In the genomic region with DNA sequence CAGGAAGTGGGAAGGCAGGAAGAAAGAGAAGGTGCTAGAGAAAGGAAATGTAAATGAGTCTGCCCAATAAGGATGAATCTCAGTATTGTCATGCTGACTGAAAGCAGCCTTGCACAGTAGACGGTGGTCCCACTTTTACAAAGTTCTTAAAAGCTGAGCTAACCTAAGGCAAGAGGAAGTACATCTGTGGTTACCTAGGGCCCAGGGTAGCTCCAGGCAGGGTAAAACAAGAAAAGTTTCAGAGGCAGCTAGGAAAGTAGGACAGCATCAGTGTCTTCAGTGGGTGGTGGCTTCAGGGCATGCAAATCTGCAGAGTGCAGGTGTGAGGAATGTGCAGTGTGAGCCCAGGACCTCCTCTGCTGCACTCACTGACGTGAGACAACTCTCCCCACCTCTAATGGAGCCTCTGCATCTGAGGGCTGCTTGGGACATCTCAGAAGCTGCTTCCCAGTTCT, we compare ENCODE assay signal across 11 mouse cellular contexts. TPM values are rescaled to one million over a fixed set of nuclear protein-coding genes. Genes with fewer than 3 reads are reported as not detected.
DNase-seq lines count a peak whose midpoint lies in the region; ATAC-seq lines count a peak whose summit lies in the region.
"Had no signal": no experiment of that assay in that cellular context is flagged by ENCODE, and none has a peak within 500 bp of the region (broad histone marks: within the 10 kb centered on the region; RNA-seq: fewer than 3 reads in every experiment).

No protein-coding gene starts in this region.

- peak; percentile 21 to 29 for DNase-seq in B cell, adult 2 months
- peak; percentile 48 for DNase-seq in CD4-positive, CD25-positive, alpha-beta regulatory T cell, adult 2 months (ENCODE audit: low read depth, low spot score)
- DNase-seq in left cerebral cortex, adult 11 months (ENCODE audit: low spot score), result no peak
- DNase-seq in layer of hippocampus, postnatal 10 days (ENCODE audit: low spot score in 2 of 2), result no peak
- no peak for DNase-seq in embryo, embryonic 11 days
- DNase-seq in right cerebral cortex, postnatal 14 days, result no peak
- DNase-seq: heart, postnatal 10 days; lung, adult 2 months had no signal

- H3K27ac ChIP-seq in intestine, embryonic 15.5 days, result peak overlapping the region; percentile 53
- H3K27ac ChIP-seq in midbrain, embryonic 16.5 days (ENCODE audit: low read length), result no peak overlapping the region
- H3K27ac ChIP-seq: neural tube, embryonic 13.5 days had no signal

- H3K36me3 ChIP-seq in intestine, embryonic 15.5 days, result no peaks in the 10 kb centered on the region
- no peaks in the 10 kb centered on the region for H3K36me3 ChIP-seq in midbrain, embryonic 16.5 days (ENCODE audit: control insufficient read depth, insufficient read depth, low read length)
- H3K36me3 ChIP-seq: neural tube, embryonic 13.5 days had no signal

- 35% methylated on average over 2 of the region's 2 CpGs for WGBS in intestine, embryonic 15.5 days
- 37% methylated on average over 2 of the region's 2 CpGs for WGBS in midbrain, embryonic 16.5 days

- H3K27me3 ChIP-seq in intestine, embryonic 15.5 days (replicated peaks), result no peaks in the 10 kb centered on the region
- H3K27me3 ChIP-seq in midbrain, embryonic 16.5 days (ENCODE audit: control insufficient read depth, insufficient read depth, low read depth, low read length), result no peaks in the 10 kb centered on the region
- H3K27me3 ChIP-seq: neural tube, embryonic 13.5 days had no signal

- ATAC-seq in intestine, embryonic 15.5 days, result no peak
- ATAC-seq in midbrain, embryonic 16.5 days, result peak; percentile 51; the same call in 1 of the 2 replicates

- H3K4me1 ChIP-seq in intestine, embryonic 15.5 days (replicated peaks), result 0 out of 2 replicates have a peak, but pooled peaks cover 11% of the 10 kb centered on the region
- H3K4me1 ChIP-seq in midbrain, embryonic 16.5 days (ENCODE audit: control insufficient read depth, insufficient read depth, low read length), result no peaks in the 10 kb centered on the region
- H3K4me1 ChIP-seq: neural tube, embryonic 13.5 days had no signal

- H3K9ac ChIP-seq in intestine, embryonic 15.5 days, result no peak overlapping the region
- H3K9ac ChIP-seq in midbrain, embryonic 16.5 days (ENCODE audit: low read depth, low read length), result no peak overlapping the region
- H3K9ac ChIP-seq: neural tube, embryonic 13.5 days had no signal

- H3K4me3 ChIP-seq in intestine, embryonic 15.5 days (replicated peaks), result no peak overlapping the region
- H3K4me3 ChIP-seq in midbrain, embryonic 16.5 days (ENCODE audit: low read depth, low read length), result no peak overlapping the region
- H3K4me3 ChIP-seq: neural tube, embryonic 13.5 days had no signal

- H3K4me2 ChIP-seq in intestine, embryonic 15.5 days (replicated peaks), result peak overlapping the region; percentile 10; the same call in 1 of the 2 replicates
- H3K4me2 ChIP-seq in midbrain, embryonic 16.5 days (ENCODE audit: low read length), result no peak overlapping the region
- H3K4me2 ChIP-seq: neural tube, embryonic 13.5 days had no signal

- H3K9me3 ChIP-seq in intestine, embryonic 15.5 days, result no peaks in the 10 kb centered on the region
- no peaks in the 10 kb centered on the region for H3K9me3 ChIP-seq in midbrain, embryonic 16.5 days (replicated peaks; ENCODE audit: control insufficient read depth, low read length, poor library complexity, severe bottlenecking)
- H3K9me3 ChIP-seq: neural tube, embryonic 13.5 days had no signal

RNA-seq across cellular contexts. Expression of gene Odc1, which starts 38.9 kb away (rescaled TPM):
- polyA plus RNA-seq in intestine, embryonic 15.5 days (2015; fragmentation: Nextera tagmentation; extraction: Ambion mirVana), result 203 and 216 TPM in 2 replicates
- 113 and 132 TPM in 2 replicates for polyA plus RNA-seq in midbrain, embryonic 16.5 days (2015; fragmentation: Nextera tagmentation; extraction: Ambion mirVana)
- 10 to 100 TPM; 92.5 to 94.8 TPM for total RNA-seq in layer of hippocampus, postnatal 10 days (2021)

Comparison
In these comparisons a context has a peak if more than half of its experiments do, and no peak if none do; other contexts are left out.
1. DNase-seq: peak in B cell, adult 2 months (2 of 2) and CD4-positive, CD25-positive, alpha-beta regulatory T cell, adult 2 months (single experiment); none in left cerebral cortex, adult 11 months (single experiment), layer of hippocampus, postnatal 10 days (0 of 2), embryo, embryonic 11 days (single experiment) and right cerebral cortex, postnatal 14 days (single experiment).